Mouse (Mus musculus): Measurements from ENCODE around the gene Utp4. TPM values are rescaled to one million over a fixed set of nuclear protein-coding genes. Genes with fewer than 3 reads are reported as not detected.
"Not testable (repeated sequence)": the region's sequence is repeated elsewhere in the genome, so short reads cannot be mapped to it uniquely, and the experiment has no call there.

Gene Utp4
- polyA plus RNA-seq, 1 experiment = 46.9 TPM

GRCm38 (mm10) chr8:106925446-106925845 lies 32.0 kb downstream of the Utp4 start:
- no peak for TF ChIP-seq CTCF (IDR thresholded peaks at IDR 0.05; ENCODE audit: borderline replicate concordance, insufficient read depth, low read length)
- no peak for TF ChIP-seq POLR2A (IDR thresholded peaks at IDR 0.05; ENCODE audit: low read depth, low read length)
- Histone ChIP-seq H3K4me1 (ENCODE audit: control insufficient read depth, insufficient read depth, low read length) (peaks cover 3% of the 10 kb centered on the region; the same call in 1 of the 2 replicates), H3K4me3 (ENCODE audit: insufficient read depth, low read length) (no peak overlapping the region), H3K27ac (ENCODE audit: insufficient read depth, low read length) (peak overlapping the region; percentile 74)

GRCm38 (mm10) chr8:106927247-106927646 lies 33.8 kb downstream of the Utp4 start:
- H3K27ac ChIP-seq (ENCODE audit: insufficient read depth, low read length) = no peak overlapping the region
- TF ChIP-seq CTCF (IDR thresholded peaks at IDR 0.05; ENCODE audit: borderline replicate concordance, insufficient read depth, low read length) = peak; percentile 22; the same call in 1 of the 2 replicates
- TF ChIP-seq POLR2A (IDR thresholded peaks at IDR 0.05; ENCODE audit: low read depth, low read length) = no peak
- H3K4me3 ChIP-seq (ENCODE audit: insufficient read depth, low read length) = no peak overlapping the region
- H3K4me1 ChIP-seq (ENCODE audit: control insufficient read depth, insufficient read depth, low read length) = peaks cover 7% of the 10 kb centered on the region

GRCm38 (mm10) chr8:106928182-106928581 lies 34.7 kb downstream of the Utp4 start:
- H3K27ac ChIP-seq (ENCODE audit: insufficient read depth, low read length) = not testable (repeated sequence)

GRCm38 (mm10) chr8:106929155-106929913 lies 35.9 kb downstream of the Utp4 start:
- peaks cover 9% of the 10 kb centered on the region for H3K4me1 ChIP-seq (ENCODE audit: control insufficient read depth, insufficient read depth, low read length)

More at GRCm38 (mm10) chr8:106928182-106928581, 34.7 kb downstream of the Utp4 start:
- H3K4me1 ChIP-seq (ENCODE audit: control insufficient read depth, insufficient read depth, low read length); H3K4me3 ChIP-seq (ENCODE audit: insufficient read depth, low read length): not testable (repeated sequence)

GRCm38 (mm10) chr8:106929921-106930320 lies 36.5 kb downstream of the Utp4 start:
- no peak for TF ChIP-seq POLR2A (IDR thresholded peaks at IDR 0.05; ENCODE audit: low read depth, low read length)
- TF ChIP-seq CTCF (IDR thresholded peaks at IDR 0.05; ENCODE audit: borderline replicate concordance, insufficient read depth, low read length) = no peak
- no peak overlapping the region for H3K4me3 ChIP-seq (ENCODE audit: insufficient read depth, low read length)
- peaks cover 6% of the 10 kb centered on the region for H3K4me1 ChIP-seq (ENCODE audit: control insufficient read depth, insufficient read depth, low read length)
- H3K27ac ChIP-seq (ENCODE audit: insufficient read depth, low read length) = peak overlapping the region; percentile 38; the same call in 1 of the 2 replicates

More at GRCm38 (mm10) chr8:106929155-106929913, 35.9 kb downstream of the Utp4 start:
- Histone ChIP-seq H3K4me3 (ENCODE audit: insufficient read depth, low read length) (no peak overlapping the region), H3K27ac (ENCODE audit: insufficient read depth, low read length) (peak overlapping the region; percentile 82)
- TF ChIP-seq POLR2A (IDR thresholded peaks at IDR 0.05; ENCODE audit: low read depth, low read length) (no peak), CTCF (IDR thresholded peaks at IDR 0.05; ENCODE audit: borderline replicate concordance, insufficient read depth, low read length) (no peak)

GRCm38 (mm10) chr8:106932376-106933065 lies 39.1 kb downstream of the Utp4 start:
- TF ChIP-seq CTCF (IDR thresholded peaks at IDR 0.05; ENCODE audit: borderline replicate concordance, insufficient read depth, low read length) = no peak
- no peak for TF ChIP-seq POLR2A (IDR thresholded peaks at IDR 0.05; ENCODE audit: low read depth, low read length)
- Histone ChIP-seq H3K4me3 (ENCODE audit: insufficient read depth, low read length) (no peak overlapping the region; the same call in 1 of the 2 replicates), H3K27ac (ENCODE audit: insufficient read depth, low read length) (no peak overlapping the region), H3K4me1 (ENCODE audit: control insufficient read depth, insufficient read depth, low read length) (peaks cover 9% of the 10 kb centered on the region)

- peaks cover 9% of the 10 kb centered on the region for H3K4me1 ChIP-seq (ENCODE audit: control insufficient read depth, insufficient read depth, low read length)
- no peak for TF ChIP-seq POLR2A (IDR thresholded peaks at IDR 0.05; ENCODE audit: low read depth, low read length)
- no peak for TF ChIP-seq CTCF (IDR thresholded peaks at IDR 0.05; ENCODE audit: borderline replicate concordance, insufficient read depth, low read length)
- H3K27ac ChIP-seq (ENCODE audit: insufficient read depth, low read length) = no peak overlapping the region
- no peak overlapping the region for H3K4me3 ChIP-seq (ENCODE audit: insufficient read depth, low read length)
These were observed 40.2 kb downstream of the Utp4 start for GRCm38 (mm10) chr8:106933506-106934143.

GRCm38 (mm10) chr8:106934226-106934977 lies 41.0 kb downstream of the Utp4 start:
- TF ChIP-seq CTCF (IDR thresholded peaks at IDR 0.05; ENCODE audit: borderline replicate concordance, insufficient read depth, low read length) (no peak), POLR2A (IDR thresholded peaks at IDR 0.05; ENCODE audit: low read depth, low read length) (no peak)
- Histone ChIP-seq H3K4me3 (ENCODE audit: insufficient read depth, low read length) (no peak overlapping the region), H3K4me1 (ENCODE audit: control insufficient read depth, insufficient read depth, low read length) (peaks cover 9% of the 10 kb centered on the region), H3K27ac (ENCODE audit: insufficient read depth, low read length) (no peak overlapping the region)

- Histone ChIP-seq H3K4me1 (ENCODE audit: control insufficient read depth, insufficient read depth, low read length) (peaks cover 13% of the 10 kb centered on the region), H3K4me3 (ENCODE audit: insufficient read depth, low read length) (peak within 1 kb of the TSS; percentile 94), H3K27ac (ENCODE audit: insufficient read depth, low read length) (peak within 1 kb of the TSS; percentile 76)
- TF ChIP-seq POLR2A (IDR thresholded peaks at IDR 0.05; ENCODE audit: low read depth, low read length) = peak; percentile 87
- TF ChIP-seq CTCF (IDR thresholded peaks at IDR 0.05; ENCODE audit: borderline replicate concordance, insufficient read depth, low read length) = no peak
These were observed 42.0 kb downstream of the Utp4 start, which contains the start of gene Sntb2 for GRCm38 (mm10) chr8:106935324-106935869. Gene Sntb2 (plus strand): TSS chr8:106935750.

Data from embryonic fibroblast, embryonic 13.5 days (primary cell).